Mouse (Mus musculus) ES-Bruce4 (cell line): ENCODE data around the gene Tunar.

Experiments
- EP300 ChIP-seq: IDR thresholded peaks from 2 replicates; pipeline ENCODE4 v1.6.1; 2011; ENCODE audit warnings: low read depth, low read length; ENCODE audit not compliant: insufficient read depth
- POLR2A ChIP-seq: IDR thresholded peaks from one replicate; pipeline ENCODE4 v1.8.1; 2011; ENCODE audit warnings: low read length; ENCODE audit not compliant: insufficient read depth

GRCm38 (mm10) chr12:105431872-105432271 lies 98.2 kb downstream of the Tunar start:
- TF ChIP-seq EP300 (no peak), POLR2A (no peak)
